Mouse (Mus musculus) ZHBTc4 (cell line): Measurements from ENCODE around the gene Bola1.
"Not testable (repeated sequence)": the region's sequence is repeated elsewhere in the genome, so short reads cannot be mapped to it uniquely, and the experiment has no call there.

Experiments used
- DNase-seq: peaks from one replicate; pipeline ENCODE4 v3.0.0-alpha.2; 2011; ENCODE audit warnings: low read depth, low spot score

The Bola1 gene

DNA sequence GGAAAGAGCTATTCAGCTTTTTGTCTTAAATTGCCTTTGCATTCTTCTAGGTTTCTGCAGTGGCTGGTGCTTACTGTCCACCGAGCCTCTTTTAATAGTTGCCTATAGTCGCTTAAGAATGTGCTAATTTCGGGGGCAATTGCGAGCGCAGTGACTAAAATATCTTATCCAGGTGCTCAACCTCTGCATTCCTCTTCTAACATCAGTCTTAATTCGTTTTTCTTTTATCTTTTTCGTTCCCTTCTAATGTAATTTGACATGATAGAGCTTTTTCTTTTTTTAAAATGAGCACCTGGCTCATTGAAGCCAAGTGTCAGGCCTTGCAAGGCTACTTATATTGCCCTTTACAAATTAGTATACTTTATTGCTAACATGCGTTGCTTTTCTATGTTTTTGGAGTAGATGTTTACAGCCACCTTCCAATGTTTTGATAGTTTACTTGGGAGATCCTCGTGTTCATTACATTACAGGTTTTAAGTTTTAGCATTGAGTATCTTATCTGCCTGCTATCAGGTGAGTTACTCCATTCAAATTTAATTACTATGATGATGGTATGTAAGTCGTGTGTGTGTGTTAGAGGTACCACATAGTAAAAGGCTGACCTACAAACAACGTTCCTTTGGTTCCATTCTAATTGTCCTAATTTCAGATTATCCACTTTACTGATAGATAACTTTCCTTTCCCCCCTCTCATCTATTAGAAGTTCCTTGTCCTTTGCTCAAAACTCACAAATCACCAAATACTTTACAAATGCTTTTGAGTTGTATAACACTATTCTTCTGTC is 28.0 kb upstream of the Bola1 start:
- peak; percentile 54 for DNase-seq

DNA sequence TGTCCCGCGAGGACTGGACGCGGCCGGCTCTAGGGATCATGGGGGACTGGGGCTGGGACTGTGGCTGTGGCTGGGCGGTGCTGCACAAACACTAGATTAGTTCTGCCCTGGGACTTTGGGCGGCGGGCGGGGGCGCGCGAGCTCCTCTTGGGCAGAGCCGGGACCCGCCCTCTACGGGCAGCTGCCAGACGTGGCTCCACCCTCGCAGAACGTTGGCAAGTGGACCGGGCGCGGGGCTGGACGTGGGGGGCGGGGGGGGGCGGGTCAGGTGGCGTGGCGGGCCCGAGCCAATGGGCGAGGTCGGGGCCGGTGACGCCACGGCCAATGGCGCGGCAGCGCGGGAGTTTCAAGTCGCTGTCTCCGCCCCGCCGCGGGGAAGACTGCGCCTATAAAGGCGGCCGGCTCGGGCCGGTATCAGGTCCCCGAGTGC is 26.9 kb upstream of the Bola1 start, which contains the start of gene Hist2h3c1:
Hist2h3c1 (plus strand) TSS at position 259 of the 430 bp plus-strand sequence.
- not testable (repeated sequence) for DNase-seq

DNA sequence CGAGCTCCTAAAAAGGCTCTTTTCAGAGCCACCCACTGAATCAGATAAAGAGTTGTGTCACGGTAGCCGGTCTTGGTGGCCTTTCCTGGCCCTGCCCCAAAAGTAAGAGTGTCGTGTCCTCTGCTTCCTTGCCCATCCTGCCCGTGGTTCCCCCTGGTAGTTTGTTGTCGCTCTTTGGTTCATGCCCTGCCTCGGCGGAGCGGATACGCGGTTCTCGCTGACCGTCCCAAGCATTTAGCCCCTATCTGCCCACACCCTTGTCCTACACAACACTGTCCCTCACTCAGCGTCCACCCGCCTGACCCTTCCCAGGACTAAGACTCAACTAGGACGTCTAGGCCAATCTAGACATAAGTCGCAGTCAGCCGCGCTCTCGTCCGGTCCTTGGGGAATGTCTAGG is 26.5 kb upstream of the Bola1 start:
- not testable (repeated sequence) for DNase-seq

DNA sequence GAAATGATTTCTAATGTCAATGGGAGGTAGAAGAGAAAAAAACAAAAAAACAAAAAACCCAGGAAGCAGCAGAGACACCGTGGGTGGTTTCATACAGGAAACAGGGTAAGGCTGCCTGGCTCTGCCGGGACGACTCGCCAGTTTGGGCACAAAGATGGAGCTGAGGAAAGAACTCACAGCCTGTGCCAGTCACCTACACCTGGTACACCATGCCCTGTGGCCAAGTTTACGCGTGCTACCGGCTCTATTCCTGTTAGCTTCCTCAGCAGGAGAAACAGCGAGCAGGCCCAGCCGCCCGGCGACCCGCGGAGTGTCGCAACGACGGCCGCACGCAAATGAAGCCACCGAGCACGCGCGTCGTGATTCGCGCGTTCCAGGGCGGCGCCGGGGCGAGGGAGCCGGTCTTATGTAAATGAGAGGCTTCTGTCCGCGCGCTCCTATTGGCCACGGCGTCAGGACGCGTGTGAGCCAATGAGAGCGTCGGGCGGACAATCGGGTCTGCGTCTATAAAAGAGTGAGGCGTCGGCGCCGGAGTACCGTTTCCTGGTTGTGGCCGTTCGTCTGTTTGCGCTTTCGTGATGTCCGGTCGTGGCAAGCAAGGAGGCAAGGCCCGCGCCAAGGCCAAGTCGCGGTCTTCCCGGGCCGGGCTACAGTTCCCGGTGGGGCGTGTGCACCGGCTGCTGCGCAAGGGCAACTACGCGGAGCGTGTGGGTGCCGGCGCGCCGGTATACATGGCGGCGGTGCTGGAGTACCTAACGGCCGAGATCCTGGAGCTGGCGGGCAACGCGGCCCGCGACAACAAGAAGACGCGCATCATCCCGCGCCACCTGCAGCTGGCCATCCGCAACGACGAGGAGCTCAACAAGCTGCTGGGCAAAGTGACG is 25.7 kb upstream of the Bola1 start, which contains the start of gene Hist2h2aa1:
Hist2h2aa1 (plus strand) TSS at position 495 of the 884 bp plus-strand sequence.
- peak; percentile 85 for DNase-seq

DNA sequence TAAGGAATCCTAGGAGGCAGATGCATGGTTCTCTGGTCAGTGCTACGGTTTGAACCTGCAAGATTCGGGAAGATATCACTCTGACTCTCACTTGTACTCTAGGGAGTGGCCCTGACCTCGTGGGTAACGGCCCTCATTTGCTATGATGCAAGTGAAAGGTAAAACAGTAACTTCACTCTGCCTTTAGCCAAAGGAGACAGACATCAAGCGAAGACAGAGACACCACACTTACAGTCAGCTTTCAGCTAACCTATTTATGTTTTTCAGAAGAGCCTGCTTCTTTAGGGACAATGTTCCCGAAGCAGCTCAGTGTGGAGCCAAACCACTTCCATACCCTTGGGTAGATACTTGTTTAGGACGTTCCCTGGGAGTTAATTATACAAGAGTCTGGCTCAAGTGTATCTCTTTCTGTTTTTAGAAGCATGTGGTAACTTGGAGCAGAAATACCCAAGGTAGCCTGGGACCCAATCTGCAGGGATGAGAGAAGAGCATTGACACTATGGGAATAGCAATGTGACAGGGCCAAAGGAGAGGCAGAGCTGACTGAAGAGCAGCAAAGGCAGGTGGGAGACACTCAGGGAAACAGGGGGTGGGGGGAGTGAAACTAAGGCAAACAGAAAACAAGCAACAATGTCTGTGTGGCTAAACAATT is 24.5 kb upstream of the Bola1 start:
- DNase-seq = no peak

DNA sequence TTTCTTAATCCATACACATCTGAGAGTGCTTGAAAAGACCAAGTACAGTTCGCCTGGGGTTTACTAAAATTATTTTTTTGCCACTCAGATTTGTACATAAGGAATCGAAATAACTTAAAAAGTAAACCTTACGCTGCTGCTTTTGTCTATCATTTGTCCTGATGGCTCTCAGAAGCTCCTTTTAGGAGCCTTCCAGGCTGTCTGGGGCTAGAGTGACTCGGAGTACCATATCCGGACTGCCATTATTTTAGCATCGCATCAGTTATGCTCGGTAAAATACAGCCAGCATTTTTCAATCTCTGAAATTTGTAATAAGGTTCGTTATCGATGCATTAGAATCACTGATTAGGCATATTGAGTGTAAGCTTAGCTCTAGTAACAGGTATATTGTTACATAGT is 21.3 kb upstream of the Bola1 start:
- no peak for DNase-seq

DNA sequence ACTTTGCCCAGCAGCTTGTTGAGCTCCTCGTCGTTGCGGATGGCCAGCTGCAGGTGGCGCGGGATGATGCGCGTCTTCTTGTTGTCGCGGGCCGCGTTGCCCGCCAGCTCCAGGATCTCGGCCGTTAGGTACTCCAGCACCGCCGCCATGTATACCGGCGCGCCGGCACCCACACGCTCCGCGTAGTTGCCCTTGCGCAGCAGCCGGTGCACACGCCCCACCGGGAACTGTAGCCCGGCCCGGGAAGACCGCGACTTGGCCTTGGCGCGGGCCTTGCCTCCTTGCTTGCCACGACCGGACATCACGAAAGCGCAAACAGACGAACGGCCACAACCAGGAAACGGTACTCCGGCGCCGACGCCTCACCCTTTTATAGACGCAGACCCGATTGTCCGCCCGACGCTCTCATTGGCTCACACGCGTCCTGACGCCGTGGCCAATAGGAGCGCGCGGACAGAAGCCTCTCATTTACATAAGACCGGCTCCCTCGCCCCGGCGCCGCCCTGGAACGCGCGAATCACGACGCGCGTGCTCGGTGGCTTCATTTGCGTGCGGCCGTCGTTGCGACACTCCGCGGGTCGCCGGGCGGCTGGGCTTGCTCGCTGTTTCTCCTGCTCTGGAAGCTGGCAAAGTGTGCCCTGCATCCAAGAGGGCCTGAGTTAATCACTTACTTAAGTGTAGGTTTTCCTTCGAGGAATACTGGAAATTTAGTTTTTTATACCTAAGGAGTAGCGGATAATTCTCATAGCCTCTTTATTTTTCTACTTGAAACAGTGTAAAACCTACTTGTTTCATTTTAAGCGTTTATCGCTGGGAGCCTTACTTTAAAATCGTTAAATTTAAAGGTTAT is 20.7 kb upstream of the Bola1 start, which contains the start of gene Hist2h2aa2:
Hist2h2aa2 (minus strand) TSS at position 328 of the 850 bp plus-strand sequence.
- peak; percentile 60 for DNase-seq

DNA sequence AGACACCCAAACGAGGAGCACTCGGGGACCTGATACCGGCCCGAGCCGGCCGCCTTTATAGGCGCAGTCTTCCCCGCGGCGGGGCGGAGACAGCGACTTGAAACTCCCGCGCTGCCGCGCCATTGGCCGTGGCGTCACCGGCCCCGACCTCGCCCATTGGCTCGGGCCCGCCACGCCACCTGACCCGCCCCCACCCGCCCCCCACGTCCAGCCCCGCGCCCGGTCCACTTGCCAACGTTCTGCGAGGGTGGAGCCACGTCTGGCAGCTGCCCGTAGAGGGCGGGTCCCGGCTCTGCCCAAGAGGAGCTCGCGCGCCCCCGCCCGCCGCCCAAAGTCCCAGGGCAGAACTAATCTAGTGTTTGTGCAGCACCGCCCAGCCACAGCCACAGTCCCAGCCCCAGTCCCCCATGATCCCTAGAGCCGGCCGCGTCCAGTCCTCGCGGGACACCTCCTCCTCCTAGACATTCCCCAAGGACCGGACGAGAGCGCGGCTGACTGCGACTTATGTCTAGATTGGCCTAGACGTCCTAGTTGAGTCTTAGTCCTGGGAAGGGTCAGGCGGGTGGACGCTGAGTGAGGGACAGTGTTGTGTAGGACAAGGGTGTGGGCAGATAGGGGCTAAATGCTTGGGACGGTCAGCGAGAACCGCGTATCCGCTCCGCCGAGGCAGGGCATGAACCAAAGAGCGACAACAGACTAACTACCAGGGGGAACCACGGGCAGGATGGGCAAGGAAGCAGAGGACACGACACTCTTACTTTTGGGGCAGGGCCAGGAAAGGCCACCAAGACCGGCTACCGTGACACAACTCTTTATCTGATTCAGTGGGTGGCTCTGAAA is 19.7 kb upstream of the Bola1 start, which contains the start of gene Hist2h3c2:
Hist2h3c2 (minus strand) TSS at position 174 of the 840 bp plus-strand sequence.
- not testable (repeated sequence) for DNase-seq

DNA sequence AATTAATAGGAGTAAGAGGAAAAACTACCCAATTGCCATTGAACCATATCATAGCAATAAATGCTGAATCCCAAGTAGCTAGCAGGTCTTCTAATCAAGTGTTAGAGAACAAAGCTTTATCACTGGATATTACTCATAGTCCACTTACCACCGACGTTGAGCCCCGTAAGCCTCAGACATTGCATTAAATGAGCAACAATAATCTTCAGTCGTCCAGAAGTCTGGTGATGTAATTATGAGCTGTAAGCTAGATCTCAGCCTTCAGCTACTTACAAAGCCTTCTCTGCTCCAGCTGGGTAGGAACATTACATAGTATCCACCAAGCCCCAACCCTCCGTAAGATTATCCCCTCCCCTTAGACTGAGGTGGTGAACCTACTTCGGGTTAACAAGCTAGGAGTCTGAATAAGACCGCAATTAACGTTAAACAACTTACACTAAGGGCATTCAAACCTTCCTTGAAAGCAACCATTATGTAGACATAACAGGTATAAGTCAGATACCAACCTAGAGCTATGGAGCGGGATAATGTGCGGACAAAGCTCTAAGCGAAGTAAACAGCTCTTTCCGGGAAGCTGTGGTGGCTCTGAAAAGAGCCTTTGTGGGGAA is 18.5 kb upstream of the Bola1 start:
- DNase-seq = peak; percentile 62

DNA sequence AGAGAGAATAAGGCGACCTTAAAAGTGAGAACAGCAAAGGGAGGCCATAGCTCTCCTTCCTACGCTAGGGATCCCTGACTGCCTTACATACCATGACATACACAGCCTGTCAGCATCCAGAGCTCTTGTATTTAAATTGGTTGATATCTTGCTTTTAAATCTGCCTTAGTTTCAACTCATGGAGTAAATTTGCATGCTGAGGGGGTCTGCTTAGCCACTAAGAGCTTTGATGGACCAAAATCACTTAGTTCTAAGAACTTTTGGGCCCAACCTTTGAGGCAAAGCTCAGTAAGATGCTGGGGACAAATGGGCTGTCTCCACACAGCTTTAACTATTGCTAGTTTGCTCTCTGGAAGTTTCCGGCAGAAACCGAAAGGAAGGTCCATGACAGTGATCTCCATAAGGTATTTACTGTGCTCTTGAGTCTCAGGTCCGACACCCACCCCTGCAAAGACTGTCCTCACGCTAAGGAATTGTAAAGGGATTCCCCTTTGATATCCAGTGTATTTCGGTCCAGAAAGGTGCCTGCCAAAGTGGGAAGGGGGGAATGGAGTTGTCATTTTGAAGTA is 17.9 kb upstream of the Bola1 start:
- peak; percentile 57 for DNase-seq

DNA sequence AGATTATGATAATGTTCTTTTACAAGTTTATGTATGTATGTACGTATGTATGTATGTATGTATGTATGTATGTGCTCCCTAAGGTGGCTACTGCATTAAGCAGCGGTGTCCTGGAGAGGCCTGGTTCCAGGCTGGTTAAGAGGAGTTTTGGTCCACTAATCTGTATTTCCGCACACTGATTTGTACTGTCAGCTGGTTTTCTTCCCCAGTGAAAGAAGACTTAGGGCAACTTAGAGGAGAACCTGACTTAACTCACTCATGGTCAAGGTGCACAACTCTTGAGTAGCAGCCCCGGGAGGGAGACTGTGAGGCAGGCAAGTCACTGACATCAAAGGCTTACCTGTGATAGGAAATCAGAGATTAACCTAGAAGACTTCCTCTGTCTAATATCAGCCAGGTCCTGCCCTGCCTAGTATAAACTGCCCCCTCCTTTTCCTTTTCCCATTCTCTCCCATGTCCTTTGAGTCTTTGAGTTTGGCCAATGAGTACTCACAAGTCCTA is 17.4 kb upstream of the Bola1 start:
- DNase-seq = peak; percentile 39

DNA sequence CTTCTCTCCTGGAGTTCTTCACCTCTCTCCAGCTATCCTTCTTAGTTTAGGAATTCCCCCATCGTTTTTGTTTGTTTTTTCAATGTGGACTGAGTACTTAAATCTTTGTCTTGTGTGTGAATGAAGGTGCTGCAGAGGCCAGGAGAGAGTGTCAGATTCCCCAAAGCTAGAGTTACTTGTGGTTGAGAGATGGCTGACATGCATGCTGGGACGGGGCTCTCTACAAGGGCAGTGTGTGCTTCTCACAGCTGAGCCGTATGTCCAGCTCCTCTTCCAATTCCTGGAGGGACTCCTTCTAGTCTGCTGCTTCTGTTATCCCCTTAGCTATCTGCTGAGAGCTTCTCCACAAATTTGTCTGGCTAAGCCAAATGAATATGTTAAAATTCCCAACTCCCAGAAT is 16.3 kb upstream of the Bola1 start:
- DNase-seq = no peak

DNA sequence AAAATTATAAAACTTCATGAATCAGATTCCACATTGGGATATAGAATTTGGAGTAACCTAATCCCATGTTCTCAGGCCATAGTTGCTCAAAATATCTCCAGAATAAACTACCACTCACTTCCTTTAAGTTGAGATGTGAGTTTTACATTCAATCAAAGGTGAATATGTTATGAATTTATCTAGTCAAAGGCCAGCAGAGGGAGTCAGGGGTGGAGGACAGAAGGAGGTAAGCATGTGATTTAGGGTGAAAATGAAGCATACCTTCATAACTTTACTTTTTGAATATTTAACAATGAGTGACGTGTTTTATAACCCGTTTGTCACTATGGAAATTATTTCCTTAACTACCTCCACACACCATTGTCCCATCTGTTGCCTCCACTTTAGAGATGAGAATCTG is 15.4 kb upstream of the Bola1 start:
- DNase-seq = no peak

DNA sequence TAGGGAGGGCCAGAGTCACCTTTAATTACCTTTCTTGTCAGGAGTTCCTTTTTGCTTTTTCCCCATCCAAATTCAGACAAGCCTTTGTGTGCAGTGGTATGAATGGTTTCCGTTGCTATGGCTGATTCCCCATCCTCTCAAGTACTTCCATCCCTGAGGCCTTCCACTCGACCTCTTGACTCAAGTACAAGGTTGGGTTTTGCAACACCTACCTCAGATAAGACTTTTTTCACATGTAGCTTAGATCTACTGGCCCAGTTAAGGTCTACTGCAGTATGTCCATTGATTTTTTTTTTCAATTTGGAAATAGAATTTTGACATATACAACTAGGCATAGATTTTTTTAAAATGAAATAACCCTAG is 12.2 kb upstream of the Bola1 start:
- no peak for DNase-seq

DNA sequence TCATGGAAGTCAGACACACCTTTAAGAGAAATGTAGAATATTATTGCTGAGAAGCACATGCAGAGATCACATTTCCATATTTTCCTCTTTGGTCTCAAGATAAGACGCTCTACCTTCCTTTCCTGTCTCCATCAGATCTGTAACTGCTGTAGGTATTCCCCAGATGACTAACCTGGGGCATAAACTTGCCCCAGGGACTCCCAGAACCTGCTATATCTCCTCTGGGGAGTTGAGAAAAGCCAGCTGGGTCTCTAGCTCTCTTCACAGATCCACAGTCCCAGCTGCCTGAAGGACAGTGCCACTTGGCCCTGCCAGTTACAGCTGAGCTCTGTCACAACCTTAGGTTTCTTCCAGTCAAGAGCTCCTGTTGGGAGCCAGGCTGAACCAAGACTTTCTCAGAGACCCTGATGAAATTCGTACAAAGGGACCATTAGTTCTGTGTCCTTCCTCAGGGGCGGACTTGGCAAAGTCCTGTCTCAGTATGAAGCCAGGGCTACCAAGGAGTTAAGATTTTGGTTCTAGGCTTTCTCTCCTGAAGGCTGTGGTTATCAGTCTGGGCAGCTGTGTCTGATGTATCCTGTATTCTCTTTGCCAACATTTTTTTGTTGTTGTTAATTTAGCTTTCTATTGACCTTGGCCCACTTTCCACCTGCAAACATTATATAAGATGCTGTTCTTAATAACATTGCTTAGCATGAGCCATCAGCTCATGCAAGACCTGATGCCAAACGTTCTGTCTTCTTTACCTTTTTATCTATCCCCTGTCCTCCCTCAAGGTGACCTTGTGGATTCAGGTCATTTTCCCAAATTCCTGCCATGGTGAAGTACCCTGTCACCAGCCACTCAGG is 11.6 kb upstream of the Bola1 start:
- no peak for DNase-seq

DNA sequence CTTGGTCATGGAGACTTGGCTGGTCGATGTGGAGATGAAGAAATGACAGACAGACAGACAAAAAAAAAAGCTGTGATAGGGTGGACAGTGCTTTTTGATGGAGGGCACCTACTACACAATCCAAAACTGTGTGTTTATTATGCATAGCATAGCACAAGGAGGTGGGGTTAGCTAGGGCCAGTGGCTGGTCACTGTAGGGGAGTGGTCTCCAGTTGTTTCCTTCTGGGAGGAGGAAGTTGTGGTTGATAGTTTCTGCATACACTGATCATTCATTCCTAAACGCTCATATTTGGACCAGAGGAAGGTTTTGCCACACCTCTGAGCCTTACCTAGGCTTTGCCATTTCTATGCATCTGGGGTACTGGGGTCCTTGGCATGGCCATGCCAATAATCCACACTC is 10.9 kb upstream of the Bola1 start:
- no peak for DNase-seq

DNA sequence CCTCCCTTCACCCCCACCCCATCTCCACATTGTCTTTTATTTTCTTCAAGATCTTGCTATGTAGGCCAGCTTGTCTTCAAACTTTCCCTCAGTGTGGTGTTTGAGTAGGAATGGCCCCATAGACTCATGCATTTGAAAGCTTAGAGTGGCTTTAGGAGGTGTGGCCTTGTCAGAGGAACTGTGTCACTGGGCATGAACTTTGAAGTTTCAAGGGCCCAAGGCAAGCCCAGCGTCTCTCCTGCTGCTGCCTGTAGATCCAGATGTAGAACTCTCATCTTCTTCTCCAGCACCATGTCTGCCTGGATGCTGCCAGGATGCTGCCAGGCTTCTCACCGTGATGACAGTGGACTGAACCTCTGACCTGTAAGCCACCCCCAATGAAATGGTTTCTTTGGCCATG is 9.3 kb upstream of the Bola1 start:
- no peak for DNase-seq
